Mouse (Mus musculus) liver, embryonic 14.5 days (tissue): ENCODE data around the gene Erh. TPM values are rescaled to one million over a fixed set of nuclear protein-coding genes. Genes with fewer than 3 reads are reported as not detected.

ENCODE experiments used
- ATAC-seq: fragments of 200-750 bp; cut with Nextera tagmentation; 2 replicates; pipeline ENCODE4 v1.8.0; 2017; ENCODE audit warnings: moderate number of reproducible peaks, mild to moderate bottlenecking, moderate library complexity; ENCODE audit not compliant: insufficient read depth
- DNase-seq, 3 experiments: peaks; one replicate each; pipeline ENCODE4 v3.0.0-alpha.2; 2012 to 2013; ENCODE audit warnings: low read depth in 3 of 3, low spot score in 3 of 3
- H3K27ac ChIP-seq: fragments of 300-500 bp; sonication (generic); 2 replicates; pipeline ENCODE4 v1.5.1; 2014; ENCODE audit warnings: moderate library complexity, mild to moderate bottlenecking, control low read depth, inconsistent platforms
- H3K27me3 ChIP-seq: fragments of 300-500 bp; sonication (generic); 2 replicates; pipeline ENCODE4 v1.6.1; 2014; ENCODE audit warnings: mild to moderate bottlenecking, low read length, moderate library complexity; ENCODE audit not compliant: control insufficient read depth, insufficient read depth
- H3K36me3 ChIP-seq: fragments of 300-500 bp; sonication (generic); replicated peaks from 2 replicates; pipeline ENCODE4 v1.6.1; 2014; ENCODE audit warnings: low read depth; ENCODE audit not compliant: control insufficient read depth, insufficient read depth
- H3K4me1 ChIP-seq, 2 experiments: fragments of 200-500 bp in 1 of 2; fragments of 300-500 bp in 1 of 2; sonication (generic) in 1 of 2; replicated peaks; 2 replicates each; pipeline ENCODE4 v1.6.1; 2012 to 2014; ENCODE audit warnings: antibody characterized with exemption in 1 of 2, inconsistent platforms in 1 of 2, low read length in 1 of 2; ENCODE audit not compliant: control insufficient read depth in 2 of 2, insufficient read depth in 2 of 2
- H3K4me2 ChIP-seq: fragments of 300-500 bp; sonication (generic); 2 replicates; pipeline ENCODE4 v1.6.1; 2014; ENCODE audit warnings: low read depth, mild to moderate bottlenecking, control low read depth, moderate library complexity
- H3K4me3 ChIP-seq, 2 experiments: fragments of 200-500 bp in 1 of 2; fragments of 300-500 bp in 1 of 2; sonication (generic) in 1 of 2; 2 replicates each; pipeline ENCODE4 v1.5.1; 2012 to 2014; ENCODE audit warnings: low read depth in 2 of 2, low read length in 2 of 2, mild to moderate bottlenecking in 2 of 2, control low read depth in 1 of 2, inconsistent platforms in 1 of 2, moderate library complexity in 1 of 2; ENCODE audit not compliant: insufficient read depth in 1 of 2
- H3K9ac ChIP-seq: fragments of 300-500 bp; sonication (generic); replicated peaks from 2 replicates; pipeline ENCODE4 v1.6.1; 2014; ENCODE audit warnings: mild to moderate bottlenecking, control low read depth, moderate library complexity
- H3K9me3 ChIP-seq: fragments of 300-500 bp; sonication (generic); 2 replicates; pipeline ENCODE4 v1.6.1; 2016; ENCODE audit warnings: low read length, mixed read lengths; ENCODE audit not compliant: control insufficient read depth
- CTCF ChIP-seq: IDR thresholded peaks from 2 replicates; pipeline ENCODE4 v1.5.1; 2016; ENCODE audit warnings: antibody characterized with exemption, low read depth, control low read depth
- EP300 ChIP-seq: IDR thresholded peaks from 2 replicates; pipeline ENCODE4 v1.6.1; 2016; ENCODE audit warnings: antibody characterized with exemption, low read depth
- whole genome bisulfite sequencing: fragments of 180-500 bp; shearing (Covaris S2); extraction: QIAGEN DNeasy Blood & Tissue Kit; methylation state at CpG from one replicate; pipeline ENCODE4 v1.1.7; 2014; ENCODE audit not compliant: insufficient replicate concordance; 5-methylcytosine and 5-hydroxymethylcytosine counted together
- polyA plus RNA-seq, 2 experiments: library from polyadenylated mRNA; depleted of rRNA in 1 of 2; stranded (reverse) in 1 of 2; unstranded in 1 of 2; fragments of >200 nt; fragmentation: Nextera tagmentation in 1 of 2; extraction: Ambion mirVana in 1 of 2; gene quantifications; 2 replicates each; pipeline versions ENCODE4 v1.2.1 to v1.2.3; 2012 to 2014

Erh gene
- polyA plus RNA-seq, 2 experiments: 123 to 144 TPM

- H3K4me1 ChIP-seq: no peaks in the 10 kb centered on the region
- no peak overlapping the region for H3K9ac ChIP-seq
- no peak overlapping the region for H3K4me2 ChIP-seq
- TF ChIP-seq CTCF (peak; percentile 89), EP300 (no peak)
- H3K27me3 ChIP-seq: no peaks in the 10 kb centered on the region
- no peak for ATAC-seq
- 15% methylated on average over 3 of the region's 3 CpGs for WGBS
- peak; percentile 43 to 46 (median 43) for DNase-seq
- peaks cover 10% of the 10 kb centered on the region for H3K36me3 ChIP-seq
- H3K27ac ChIP-seq: no peak overlapping the region
- H3K9me3 ChIP-seq: no peaks in the 10 kb centered on the region
- no peak overlapping the region for H3K4me3 ChIP-seq
These were observed 29.0 kb upstream of the Erh start for GRCm38 (mm10) chr12:80673170-80673569.

GRCm38 (mm10) chr12:80668391-80668790 lies 24.2 kb upstream of the Erh start:
- 29% methylated on average over 2 of the region's 2 CpGs for WGBS

GRCm38 (mm10) chr12:80663935-80664334 lies 19.8 kb upstream of the Erh start:
- TF ChIP-seq EP300 (no peak), CTCF (no peak)
- H3K27ac ChIP-seq: no peak overlapping the region
- 71% methylated on average over 2 of the region's 2 CpGs for WGBS
- H3K36me3 ChIP-seq: peaks cover 10% of the 10 kb centered on the region
- DNase-seq: no peak
- H3K9ac ChIP-seq: no peak overlapping the region
- no peak overlapping the region for H3K4me3 ChIP-seq
- H3K9me3 ChIP-seq: no peaks in the 10 kb centered on the region
- no peak for ATAC-seq
- peaks cover 0 to 5% of the 10 kb centered on the region in 2 experiments; a peak in 2 of 4 replicates for H3K4me1 ChIP-seq
- H3K27me3 ChIP-seq: no peaks in the 10 kb centered on the region
- no peak overlapping the region for H3K4me2 ChIP-seq

More at GRCm38 (mm10) chr12:80668391-80668790, 24.2 kb upstream of the Erh start:
- no peak for ATAC-seq
- TF ChIP-seq EP300: no peak
- no peak for TF ChIP-seq CTCF
- Histone ChIP-seq H3K4me2 (no peak overlapping the region), H3K9ac (no peak overlapping the region), H3K27me3 (no peaks in the 10 kb centered on the region), H3K9me3 (no peaks in the 10 kb centered on the region), H3K4me1 (peaks cover 0 to 5% of the 10 kb centered on the region in 2 experiments; a peak in 1 of 4 replicates), H3K4me3 (no peak overlapping the region), H3K27ac (no peak overlapping the region), H3K36me3 (peaks cover 8% of the 10 kb centered on the region)
- no peak for DNase-seq

- Histone ChIP-seq H3K9ac (no peak overlapping the region), H3K4me2 (no peak overlapping the region), H3K9me3 (no peaks in the 10 kb centered on the region), H3K36me3 (peaks cover 7% of the 10 kb centered on the region), H3K4me1 (peaks cover 3 to 8% of the 10 kb centered on the region in 2 experiments; a peak in 3 of 4 replicates), H3K27me3 (no peaks in the 10 kb centered on the region), H3K4me3 (no peak overlapping the region), H3K27ac (no peak overlapping the region)
- ATAC-seq (no peak), DNase-seq (no peak)
- TF ChIP-seq EP300 (no peak), CTCF (no peak)
- WGBS: 81% methylated on average over 10 of the region's 10 CpGs
These were observed 18.2 kb upstream of the Erh start for GRCm38 (mm10) chr12:80662322-80662721.

GRCm38 (mm10) chr12:80658661-80659060 lies 14.5 kb upstream of the Erh start:
- no peak overlapping the region for H3K4me2 ChIP-seq
- WGBS: 55% methylated on average over 6 of the region's 6 CpGs

More at GRCm38 (mm10) chr12:80658661-80659060, 14.5 kb upstream of the Erh start:
- Histone ChIP-seq H3K27me3 (no peaks in the 10 kb centered on the region), H3K9me3 (no peaks in the 10 kb centered on the region), H3K4me3 (no peak overlapping the region), H3K36me3 (peaks cover 3% of the 10 kb centered on the region), H3K27ac (no peak overlapping the region), H3K9ac (no peak overlapping the region), H3K4me1 (peaks cover 3 to 6% of the 10 kb centered on the region in 2 experiments; a peak in 3 of 4 replicates)
- ATAC-seq: no peak
- TF ChIP-seq CTCF: no peak
- no peak for TF ChIP-seq EP300
- no peak for DNase-seq
